Mouse (Mus musculus) embryonic facial prominence, embryonic 14.5 days (tissue): Measurements from ENCODE around the gene Arih2. TPM values are rescaled to one million over a fixed set of nuclear protein-coding genes. Genes with fewer than 3 reads are reported as not detected.

Experiments used
- ATAC-seq: fragments of 200-750 bp; cut with Nextera tagmentation; 2 replicates; pipeline ENCODE4 v1.8.0; 2017; ENCODE audit warnings: low read depth, moderate number of reproducible peaks, moderate TSS enrichment
- DNase-seq: peaks from one replicate; pipeline ENCODE4 v3.0.0-alpha.2; 2015; ENCODE audit warnings: low spot score
- H3K27ac ChIP-seq: fragments of 300-500 bp; sonication (generic); replicated peaks from 2 replicates; pipeline ENCODE4 v1.5.1; 2014; ENCODE audit warnings: low read depth, mild to moderate bottlenecking, low read length, moderate library complexity
- H3K27me3 ChIP-seq: fragments of 300-500 bp; sonication (generic); replicated peaks from 2 replicates; pipeline ENCODE4 v1.6.1; 2014; ENCODE audit warnings: low read length; ENCODE audit not compliant: control insufficient read depth, insufficient read depth
- H3K36me3 ChIP-seq: fragments of 300-500 bp; sonication (generic); 2 replicates; pipeline ENCODE4 v1.6.1; 2014; ENCODE audit warnings: low read length, mixed read lengths; ENCODE audit not compliant: control insufficient read depth, insufficient read depth
- H3K4me1 ChIP-seq: fragments of 300-500 bp; sonication (generic); 2 replicates; pipeline ENCODE4 v1.6.1; 2014; ENCODE audit warnings: antibody characterized with exemption, low read length; ENCODE audit not compliant: control insufficient read depth, insufficient read depth
- H3K4me2 ChIP-seq: fragments of 300-500 bp; sonication (generic); 2 replicates; pipeline ENCODE4 v1.6.1; 2014; ENCODE audit warnings: low read depth, mild to moderate bottlenecking, low read length, moderate library complexity, mixed read lengths
- H3K4me3 ChIP-seq: fragments of 300-500 bp; sonication (generic); 2 replicates; pipeline ENCODE4 v1.5.1; 2014; ENCODE audit warnings: low read depth, mild to moderate bottlenecking, low read length
- H3K9ac ChIP-seq: fragments of 300-500 bp; sonication (generic); 2 replicates; pipeline ENCODE4 v1.6.1; 2014; ENCODE audit warnings: low read depth, mild to moderate bottlenecking, low read length, moderate library complexity, mixed read lengths
- H3K9me3 ChIP-seq: fragments of 300-500 bp; sonication (generic); 2 replicates; pipeline ENCODE4 v1.6.1; 2016; ENCODE audit warnings: low read length; ENCODE audit not compliant: control insufficient read depth
- WGBS: fragments of 180-500 bp; shearing (Covaris S2); extraction: QIAGEN DNeasy Blood & Tissue Kit; methylation state at CpG from one replicate; pipeline ENCODE4 v1.1.7; 2014; 5-methylcytosine and 5-hydroxymethylcytosine counted together
- polyA plus RNA-seq: library from polyadenylated mRNA; unstranded; fragments of >200 nt; fragmentation: Nextera tagmentation; extraction: Ambion mirVana; gene quantifications from 2 replicates; pipeline ENCODE4 v1.2.1, GENCODE M21; 2014

Gene Arih2
- polyA plus RNA-seq, 1 experiment from 2014 or later, result 36.4 TPM

- Histone ChIP-seq H3K9me3 (no peaks in the 10 kb centered on the region), H3K27ac (peak overlapping the region; percentile 84), H3K4me3 (0 out of 2 replicates have a peak overlapping the region, but pooled peaks have one; percentile 8), H3K4me1 (peaks cover 11% of the 10 kb centered on the region), H3K4me2 (peak overlapping the region; percentile 49), H3K36me3 (no peaks in the 10 kb centered on the region; the same call in 1 of the 2 replicates), H3K27me3 (no peaks in the 10 kb centered on the region), H3K9ac (peak overlapping the region; percentile 47; the same call in 1 of the 2 replicates)
- ATAC-seq, result peak; percentile 96
- 5% methylated on average over 14 of the region's 14 CpGs for WGBS
- DNase-seq, result peak; percentile 95
Measured at GRCm38 (mm10) chr9:108587571-108588180, 61.5 kb downstream of the Arih2 start.

- Histone ChIP-seq H3K9me3 (no peaks in the 10 kb centered on the region), H3K4me1 (peaks cover 18% of the 10 kb centered on the region), H3K27ac (peak overlapping the region; percentile 85; the same call in 1 of the 2 replicates), H3K4me2 (peak overlapping the region; percentile 86), H3K9ac (peak overlapping the region; percentile 91), H3K36me3 (peaks cover 19% of the 10 kb centered on the region), H3K4me3 (peak overlapping the region; percentile 68), H3K27me3 (no peaks in the 10 kb centered on the region)
- no peak for DNase-seq
- WGBS, result 74% methylated on average over 5 of the region's 5 CpGs
- no peak for ATAC-seq
Measured at GRCm38 (mm10) chr9:108579344-108579690, 69.9 kb downstream of the Arih2 start.

GRCm38 (mm10) chr9:108578545-108579343 lies 70.4 kb downstream of the Arih2 start, which contains the start of gene Wdr6:
TSS of gene Wdr6 (minus strand) at chr9:108578739.
- Histone ChIP-seq H3K36me3 (peaks cover 25% of the 10 kb centered on the region), H3K4me1 (peaks cover 18% of the 10 kb centered on the region), H3K4me2 (peak within 1 kb of the TSS; percentile 86), H3K9me3 (no peaks in the 10 kb centered on the region), H3K27ac (peak within 1 kb of the TSS; percentile 85), H3K9ac (peak within 1 kb of the TSS; percentile 91), H3K4me3 (peak within 1 kb of the TSS; percentile 68), H3K27me3 (no peaks in the 10 kb centered on the region)
- peak; percentile 99 for DNase-seq
- 7% methylated on average over 40 of the region's 51 CpGs for WGBS
- ATAC-seq, result peak; percentile 97

GRCm38 (mm10) chr9:108577934-108578544 lies 71.1 kb downstream of the Arih2 start:
- H3K9ac ChIP-seq, result peak overlapping the region; percentile 91
- H3K4me3 ChIP-seq, result peak overlapping the region; percentile 68
- no peak; the same call in 1 of the 2 replicates for ATAC-seq
- H3K4me1 ChIP-seq, result peaks cover 18% of the 10 kb centered on the region
- DNase-seq, result peak; percentile 79
- H3K27me3 ChIP-seq, result no peaks in the 10 kb centered on the region
- peak overlapping the region; percentile 85 for H3K27ac ChIP-seq
- peak overlapping the region; percentile 86 for H3K4me2 ChIP-seq
- H3K9me3 ChIP-seq, result no peaks in the 10 kb centered on the region
- H3K36me3 ChIP-seq, result peaks cover 31% of the 10 kb centered on the region
- under 1% methylated on average over 24 of the region's 24 CpGs for WGBS

- peaks cover 18% of the 10 kb centered on the region for H3K4me1 ChIP-seq
- H3K9ac ChIP-seq, result peak overlapping the region; percentile 91; the same call in 1 of the 2 replicates
Measured at GRCm38 (mm10) chr9:108577025-108577424, 72.2 kb downstream of the Arih2 start.

GRCm38 (mm10) chr9:108575321-108576297 lies 73.6 kb downstream of the Arih2 start:
- Histone ChIP-seq H3K4me1 (peaks cover 18% of the 10 kb centered on the region), H3K27ac (no peak overlapping the region), H3K36me3 (peaks cover 55% of the 10 kb centered on the region), H3K9ac (no peak overlapping the region), H3K9me3 (no peaks in the 10 kb centered on the region), H3K4me3 (no peak overlapping the region), H3K27me3 (no peaks in the 10 kb centered on the region), H3K4me2 (no peak overlapping the region)
- no peak for DNase-seq
- no peak for ATAC-seq
- 87% methylated on average over 37 of the region's 37 CpGs for WGBS

More at GRCm38 (mm10) chr9:108577025-108577424, 72.2 kb downstream of the Arih2 start:
- ATAC-seq, result no peak
- whole genome bisulfite sequencing, result 28% methylated on average over 6 of the region's 6 CpGs
- no peaks in the 10 kb centered on the region for H3K9me3 ChIP-seq
- no peaks in the 10 kb centered on the region for H3K27me3 ChIP-seq
- peak overlapping the region; percentile 86 for H3K4me2 ChIP-seq
- no peak overlapping the region for H3K27ac ChIP-seq
- H3K4me3 ChIP-seq, result peak overlapping the region; percentile 68
- peaks cover 41% of the 10 kb centered on the region for H3K36me3 ChIP-seq
- DNase-seq, result no peak

- Histone ChIP-seq H3K4me1 (peaks cover 23% of the 10 kb centered on the region), H3K27me3 (no peaks in the 10 kb centered on the region), H3K9ac (no peak overlapping the region), H3K9me3 (no peaks in the 10 kb centered on the region), H3K4me2 (no peak overlapping the region), H3K36me3 (peaks cover 56% of the 10 kb centered on the region), H3K27ac (no peak overlapping the region), H3K4me3 (no peak overlapping the region)
- ATAC-seq (no peak), DNase-seq (no peak)
- WGBS, result 88% methylated on average over 12 of the region's 12 CpGs
Measured at GRCm38 (mm10) chr9:108574921-108575320, 74.3 kb downstream of the Arih2 start.
